Mouse (Mus musculus) hindbrain, embryonic 10.5 days (tissue): ENCODE measurements around the gene Aloxe3. TPM values are rescaled to one million over a fixed set of nuclear protein-coding genes. Genes with fewer than 3 reads are reported as not detected.

ENCODE experiments used
- DNase-seq: peaks from one replicate; pipeline ENCODE4 v3.0.0-alpha.2; 2017; ENCODE audit warnings: low spot score
- H3K27ac ChIP-seq: fragments of 300-500 bp; sonication (generic); 2 replicates; pipeline ENCODE4 v1.5.1; 2016; ENCODE audit warnings: mild to moderate bottlenecking, moderate library complexity
- H3K27me3 ChIP-seq: fragments of 300-500 bp; sonication (generic); 2 replicates; pipeline ENCODE4 v1.6.1; 2016; ENCODE audit warnings: mild to moderate bottlenecking; ENCODE audit not compliant: poor library complexity, insufficient read depth, severe bottlenecking
- H3K36me3 ChIP-seq: fragments of 300-500 bp; sonication (generic); 2 replicates; pipeline ENCODE4 v1.6.1; 2016; ENCODE audit warnings: mild to moderate bottlenecking, moderate library complexity
- H3K4me1 ChIP-seq: fragments of 300-500 bp; sonication (generic); replicated peaks from 2 replicates; pipeline ENCODE4 v1.6.1; 2016; ENCODE audit warnings: mild to moderate bottlenecking
- H3K4me3 ChIP-seq: fragments of 300-500 bp; sonication (generic); 2 replicates; pipeline ENCODE4 v1.5.1; 2016; ENCODE audit warnings: mild to moderate bottlenecking, moderate library complexity
- H3K9me3 ChIP-seq: fragments of 300-500 bp; sonication (generic); 2 replicates; pipeline ENCODE4 v1.6.1; 2016; ENCODE audit warnings: mild to moderate bottlenecking, moderate library complexity
- WGBS: fragments of 180-500 bp; shearing (Covaris S2); methylation state at CpG from one replicate; pipeline ENCODE4 v1.1.7; 2016; 5-methylcytosine and 5-hydroxymethylcytosine counted together
- polyA plus RNA-seq: library from polyadenylated mRNA; unstranded; fragments of >200 nt; fragmentation: Nextera tagmentation; extraction: Ambion mirVana; gene quantifications from 2 replicates; pipeline ENCODE4 v1.2.1, GENCODE M21; 2016

Aloxe3 gene
- polyA plus RNA-seq, 1 experiment from 2014 or later = 0.22 TPM

- Histone ChIP-seq H3K27ac (no peak overlapping the region), H3K4me3 (peak overlapping the region; percentile 92; the same call in 1 of the 2 replicates), H3K27me3 (peaks cover 81% of the 10 kb centered on the region), H3K9me3 (no peaks in the 10 kb centered on the region), H3K36me3 (no peaks in the 10 kb centered on the region), H3K4me1 (peaks cover 55% of the 10 kb centered on the region)
- 55% methylated on average over 5 of the region's 5 CpGs for WGBS
- no peak for DNase-seq
Measured at GRCm38 (mm10) chr11:69116843-69117242, 8.9 kb upstream of the Aloxe3 start.

- Histone ChIP-seq H3K36me3 (no peaks in the 10 kb centered on the region), H3K27me3 (peaks cover 74% of the 10 kb centered on the region), H3K27ac (peak overlapping the region; percentile 82), H3K4me1 (peaks cover 61% of the 10 kb centered on the region), H3K4me3 (peak overlapping the region; percentile 92), H3K9me3 (no peaks in the 10 kb centered on the region)
- DNase-seq = peak; percentile 71
- under 1% methylated on average over 45 of the region's 45 CpGs for WGBS
Measured at GRCm38 (mm10) chr11:69117737-69118695, 7.7 kb upstream of the Aloxe3 start.

GRCm38 (mm10) chr11:69118765-69119164, 6.9 kb upstream of the Aloxe3 start:
- H3K27me3 ChIP-seq = peaks cover 68% of the 10 kb centered on the region
- peak overlapping the region; percentile 92 for H3K4me3 ChIP-seq
- no peak overlapping the region for H3K27ac ChIP-seq
- no peaks in the 10 kb centered on the region for H3K36me3 ChIP-seq
- DNase-seq = peak; percentile 83
- no peaks in the 10 kb centered on the region for H3K9me3 ChIP-seq
- H3K4me1 ChIP-seq = peaks cover 63% of the 10 kb centered on the region
- WGBS = 1% methylated on average over 15 of the region's 15 CpGs

GRCm38 (mm10) chr11:69119446-69120155, 6.1 kb upstream of the Aloxe3 start:
- Histone ChIP-seq H3K4me1 (peaks cover 63% of the 10 kb centered on the region), H3K4me3 (peak overlapping the region; percentile 92), H3K27me3 (peaks cover 60% of the 10 kb centered on the region), H3K36me3 (no peaks in the 10 kb centered on the region), H3K9me3 (no peaks in the 10 kb centered on the region), H3K27ac (0 out of 2 replicates have a peak overlapping the region, but pooled peaks have one; percentile 67)
- DNase-seq = no peak
- WGBS = 18% methylated on average over 14 of the region's 14 CpGs

DNA sequence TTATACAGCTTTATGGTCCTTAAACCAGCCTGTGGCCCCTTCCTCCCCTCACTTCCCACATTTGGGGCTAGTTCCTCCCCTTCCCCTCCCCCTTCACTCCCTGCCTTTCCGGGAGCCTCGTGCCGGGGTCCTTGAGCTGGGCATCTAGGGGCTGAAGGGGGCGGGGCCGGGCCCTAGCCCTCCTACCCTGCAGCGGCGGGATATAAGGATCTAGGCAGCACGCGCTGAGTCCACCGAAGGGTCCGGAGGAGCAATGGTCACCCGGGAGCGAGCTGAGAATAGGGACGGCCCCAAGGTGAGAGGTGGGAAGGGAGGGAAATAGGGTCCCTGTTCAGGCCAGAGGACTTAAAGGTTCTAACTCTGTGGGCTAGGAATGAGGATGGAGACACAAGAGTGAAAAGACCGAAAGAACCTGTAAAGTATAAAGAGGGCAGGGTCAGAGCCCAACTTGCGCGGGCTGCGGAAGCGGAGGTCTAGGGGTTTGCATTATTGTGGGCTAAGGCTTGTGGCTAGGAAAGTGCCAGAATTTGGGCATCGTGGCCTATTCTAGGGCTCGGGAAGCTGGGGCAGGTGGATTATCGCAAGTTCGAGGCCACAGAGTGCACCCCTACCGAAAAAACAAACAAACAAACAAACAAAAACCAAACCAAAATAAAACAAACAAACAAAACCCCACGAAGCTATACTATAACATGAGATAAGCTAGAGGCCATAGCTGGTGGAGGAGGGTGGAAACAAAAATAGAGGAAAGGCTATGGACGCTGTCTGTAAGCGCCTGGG, 5.3 kb upstream of the Aloxe3 start, which contains the start of gene Hes7:
Gene Hes7, plus strand, starts transcription at position 184 of the 780 bp plus-strand sequence.
- DNase-seq = peak; percentile 67
- 2% methylated on average over 27 of the region's 27 CpGs for WGBS
- H3K36me3 ChIP-seq = no peaks in the 10 kb centered on the region
- peak within 1 kb of the TSS; percentile 92 for H3K4me3 ChIP-seq
- H3K9me3 ChIP-seq = no peaks in the 10 kb centered on the region
- peaks cover 65% of the 10 kb centered on the region for H3K4me1 ChIP-seq
- peak within 1 kb of the TSS; percentile 67; the same call in 1 of the 2 replicates for H3K27ac ChIP-seq
- H3K27me3 ChIP-seq = peaks cover 52% of the 10 kb centered on the region

GRCm38 (mm10) chr11:69121001-69121740, 4.5 kb upstream of the Aloxe3 start:
- peak; percentile 55 for DNase-seq
- Histone ChIP-seq H3K4me1 (peaks cover 73% of the 10 kb centered on the region), H3K36me3 (no peaks in the 10 kb centered on the region), H3K27me3 (peaks cover 44% of the 10 kb centered on the region), H3K27ac (peak overlapping the region; percentile 40; the same call in 1 of the 2 replicates), H3K9me3 (no peaks in the 10 kb centered on the region), H3K4me3 (peak overlapping the region; percentile 92)
- under 1% methylated on average over 33 of the region's 33 CpGs for WGBS

GRCm38 (mm10) chr11:69121741-69122335, 3.9 kb upstream of the Aloxe3 start:
- Histone ChIP-seq H3K36me3 (no peaks in the 10 kb centered on the region), H3K4me3 (peak overlapping the region; percentile 92), H3K4me1 (peaks cover 75% of the 10 kb centered on the region), H3K27ac (peak overlapping the region; percentile 84), H3K9me3 (no peaks in the 10 kb centered on the region), H3K27me3 (peaks cover 44% of the 10 kb centered on the region)
- no peak for DNase-seq
- WGBS = under 1% methylated on average over 32 of the region's 32 CpGs

DNA sequence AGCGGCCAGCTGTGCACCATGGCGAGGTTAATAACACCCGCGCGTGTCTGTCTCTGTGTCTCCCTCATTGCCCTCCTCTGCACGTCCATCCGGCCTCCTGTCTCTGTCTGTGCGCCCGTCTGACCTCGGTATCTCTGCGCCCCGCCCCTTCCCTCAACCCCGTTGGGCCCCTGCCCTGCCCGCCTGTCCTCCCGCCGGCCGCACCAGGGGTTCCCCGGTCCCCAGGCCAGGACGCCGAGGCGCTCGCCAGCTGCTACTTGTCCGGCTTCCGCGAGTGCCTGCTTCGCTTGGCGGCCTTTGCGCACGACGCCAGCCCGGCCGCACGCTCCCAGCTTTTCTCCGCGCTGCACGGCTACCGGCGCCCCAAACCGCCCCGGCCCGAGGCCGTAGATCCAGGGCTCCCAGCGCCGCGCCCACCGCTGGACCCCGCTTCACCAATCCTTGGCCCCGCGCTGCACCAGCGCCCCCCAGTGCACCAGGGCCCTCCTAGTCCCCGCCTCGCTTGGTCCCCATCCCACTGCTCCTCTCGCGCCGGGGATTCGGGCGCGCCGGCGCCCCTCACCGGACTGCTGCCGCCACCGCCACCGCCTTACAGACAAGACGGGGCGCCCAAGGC, 3.3 kb upstream of the Aloxe3 start, which contains the start of gene 9130213A22Rik:
Gene 9130213A22Rik, minus strand, starts transcription at position 254 of the 616 bp plus-strand sequence.
- WGBS = under 1% methylated on average over 66 of the region's 66 CpGs
- DNase-seq = peak; percentile 92

DNA sequence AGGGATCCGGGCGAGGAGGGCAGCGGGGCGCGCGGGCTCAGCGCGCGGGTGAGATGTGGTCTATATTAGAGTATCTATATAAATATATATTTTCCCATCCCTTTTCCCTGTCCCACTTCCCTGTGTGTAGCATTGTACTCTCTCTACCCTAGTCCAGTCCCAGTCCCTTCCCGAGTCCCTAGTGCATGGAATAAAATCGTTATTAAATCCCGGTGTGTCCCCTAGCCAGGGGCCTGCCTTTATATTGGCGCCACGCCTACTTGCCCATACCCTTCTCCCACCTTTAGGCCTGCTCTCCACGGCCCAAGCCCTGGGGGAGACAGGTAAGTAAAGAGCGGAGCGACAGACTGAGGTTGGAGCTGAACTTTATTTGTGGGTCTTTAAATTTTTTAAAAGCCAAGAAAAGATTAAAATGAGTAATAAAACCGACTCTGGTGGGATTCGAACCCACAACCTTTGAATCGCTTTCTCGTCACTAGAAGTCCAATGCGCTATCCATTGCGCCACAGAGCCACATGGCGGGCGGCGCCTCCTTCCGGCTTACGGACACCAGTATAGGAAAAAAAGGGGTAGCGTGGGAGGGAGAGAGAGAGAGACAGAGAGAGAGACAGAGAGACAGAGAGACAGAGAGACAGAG, 2.5 kb upstream of the Aloxe3 start:
- WGBS = under 1% methylated on average over 29 of the region's 29 CpGs
- H3K4me1 ChIP-seq = peaks cover 62% of the 10 kb centered on the region
- peak overlapping the region; percentile 84 for H3K27ac ChIP-seq
- H3K27me3 ChIP-seq = peaks cover 54% of the 10 kb centered on the region
- H3K4me3 ChIP-seq = peak overlapping the region; percentile 92
- H3K36me3 ChIP-seq = no peaks in the 10 kb centered on the region
- no peaks in the 10 kb centered on the region for H3K9me3 ChIP-seq
- DNase-seq = peak; percentile 96

More for the DNA sequence above, 3.3 kb upstream of the Aloxe3 start, which contains the start of gene 9130213A22Rik:
- Histone ChIP-seq H3K36me3 (no peaks in the 10 kb centered on the region), H3K4me3 (peak within 1 kb of the TSS; percentile 92), H3K27ac (peak within 1 kb of the TSS; percentile 84), H3K4me1 (peaks cover 69% of the 10 kb centered on the region), H3K27me3 (peaks cover 46% of the 10 kb centered on the region), H3K9me3 (no peaks in the 10 kb centered on the region)

DNA sequence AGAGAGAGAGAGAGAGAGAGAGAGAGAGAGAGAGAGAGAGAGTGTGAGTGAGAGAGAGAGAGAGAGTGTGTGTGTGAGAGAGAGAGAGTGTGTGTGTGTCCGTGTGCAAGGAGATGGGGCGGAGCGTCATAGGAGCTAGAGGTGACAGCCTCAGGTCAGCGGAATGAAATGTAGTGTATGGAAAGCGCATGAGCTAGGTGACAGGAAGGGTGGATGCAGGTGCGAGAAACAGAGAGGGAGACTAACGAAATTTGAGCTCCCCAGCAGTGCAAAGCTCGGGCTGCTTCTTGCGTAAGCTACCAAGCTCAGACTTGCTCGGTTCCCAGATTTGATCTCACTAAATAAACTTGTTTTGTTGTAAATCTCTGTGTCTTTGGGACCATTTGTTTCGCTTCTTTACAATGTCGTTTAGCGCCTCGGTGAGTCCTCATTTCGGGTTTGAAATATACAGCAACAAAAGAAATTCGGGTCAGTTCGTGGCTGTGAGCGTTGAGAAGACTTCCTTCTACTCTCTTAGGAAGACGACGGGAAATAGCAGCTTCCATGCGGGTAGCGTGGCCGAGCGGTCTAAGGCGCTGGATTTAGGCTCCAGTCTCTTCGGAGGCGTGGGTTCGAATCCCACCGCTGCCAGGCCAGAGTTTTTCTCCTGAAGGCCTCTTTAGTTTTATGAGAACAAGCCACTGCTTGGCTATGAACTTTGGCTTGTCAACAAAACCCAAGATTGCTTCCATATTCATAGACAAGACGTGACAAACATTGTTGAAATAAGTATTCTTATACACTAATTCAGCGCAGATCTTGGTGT, 1.8 kb upstream of the Aloxe3 start:
- H3K27me3 ChIP-seq = peaks cover 56% of the 10 kb centered on the region
- under 1% methylated on average over 31 of the region's 31 CpGs for WGBS
- H3K4me1 ChIP-seq = peaks cover 57% of the 10 kb centered on the region
- DNase-seq = peak; percentile 95
- H3K9me3 ChIP-seq = no peaks in the 10 kb centered on the region
- peak overlapping the region; percentile 92 for H3K4me3 ChIP-seq
- peak overlapping the region; percentile 70 for H3K27ac ChIP-seq
- H3K36me3 ChIP-seq = no peaks in the 10 kb centered on the region
